Mouse (Mus musculus) 416B (cell line): Measurements from ENCODE around the gene Prl8a9.

Experiments
- DNase-seq: peaks from one replicate; pipeline ENCODE4 v3.0.0; 2011; ENCODE audit warnings: low read depth

Gene Prl8a9

GRCm38 (mm10) chr13:27564506-27564905 lies at the start of gene Prl8a9:
Gene Prl8a9, minus strand, starts transcription at chr13:27564606.
- no peak for DNase-seq

DNA sequence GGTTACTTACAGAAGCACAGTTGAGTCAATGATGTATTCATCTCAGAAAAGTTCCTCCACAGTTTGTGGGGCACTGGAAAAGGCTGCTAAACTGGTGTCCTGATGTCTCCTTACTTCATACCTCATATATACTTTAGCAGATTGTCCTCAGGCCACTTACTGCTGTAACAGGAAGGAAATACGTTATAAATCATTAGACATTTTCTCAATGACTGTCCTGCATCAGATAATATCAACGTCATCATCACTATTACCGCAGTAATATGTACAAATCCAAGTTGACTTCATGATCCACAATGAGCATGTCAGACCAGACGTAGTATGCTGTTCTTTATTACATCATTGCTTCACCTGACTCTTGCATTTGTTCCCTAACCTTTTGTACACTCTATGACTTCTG lies 46.1 kb upstream of the Prl8a9 start, which contains the start of gene Prl7b1:
TSS of gene Prl7b1 (minus strand) at position 101 of the 400 bp plus-strand sequence.
- no peak for DNase-seq

DNA sequence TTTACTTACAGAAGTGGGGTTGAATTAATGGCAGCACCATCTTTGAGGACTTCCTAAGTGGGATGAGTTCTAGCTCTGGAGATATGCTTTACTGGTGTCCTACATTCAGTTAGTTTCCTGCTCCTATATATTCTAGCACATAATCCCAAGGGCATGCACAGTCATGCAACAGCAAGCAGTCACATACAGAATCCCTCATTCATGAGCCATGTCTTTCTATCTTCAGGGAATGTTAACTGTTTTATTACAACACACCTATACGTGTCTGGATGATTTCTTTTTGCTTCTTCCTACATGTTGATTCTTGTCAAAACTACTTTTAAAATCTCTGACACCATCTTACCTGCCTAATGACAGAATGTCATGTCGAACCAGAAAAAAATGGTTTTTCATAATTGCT lies 17.7 kb upstream of the Prl8a9 start, which contains the start of gene Prl8a1:
TSS of gene Prl8a1 (minus strand) at position 101 of the 400 bp plus-strand sequence.
- no peak for DNase-seq

GRCm38 (mm10) chr13:27553336-27553735 lies 11.1 kb downstream of the Prl8a9 start:
- no peak for DNase-seq

- DNase-seq = no peak
Observed at GRCm38 (mm10) chr13:27523156-27523555, 41.2 kb downstream of the Prl8a9 start.

DNA sequence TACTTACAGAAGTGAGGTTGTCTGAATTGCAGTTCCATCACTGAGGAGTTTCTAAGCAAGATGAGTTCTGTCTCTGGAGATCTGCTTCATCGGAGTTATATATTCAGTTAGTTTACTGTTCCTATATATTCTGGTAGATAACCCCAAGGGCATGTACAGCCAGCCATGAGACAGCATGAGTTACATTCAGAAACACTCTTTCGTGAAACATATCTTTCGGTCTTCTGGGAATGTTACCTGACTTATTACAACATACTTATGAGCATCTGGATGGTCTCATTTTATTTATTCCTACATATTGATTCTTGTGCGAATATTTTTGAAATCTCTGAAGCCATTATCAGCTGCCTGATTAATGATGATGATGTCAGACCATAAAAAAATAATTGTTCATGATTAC lies 51.3 kb downstream of the Prl8a9 start, which contains the start of gene Prl8a8:
TSS of gene Prl8a8 (minus strand) at position 101 of the 400 bp plus-strand sequence.
- DNase-seq = no peak
